Mouse (Mus musculus) c-Kit-positive CD71-positive TER-119-positive erythroid progenitor cells, embryonic 14.5 days (primary cell): ENCODE measurements around the gene Lmln.
A peak's percentile ranks its signal among the peaks of the same experiment; 100 is the strongest.
"Not testable (repeated sequence)": the region's sequence is repeated elsewhere in the genome, so short reads cannot be mapped to it uniquely, and the experiment has no call there.

ENCODE experiments used
- DNase-seq: peaks from one replicate; pipeline ENCODE4 v3.0.0-alpha.2; 2013; ENCODE audit warnings: low spot score

Lmln gene

DNA sequence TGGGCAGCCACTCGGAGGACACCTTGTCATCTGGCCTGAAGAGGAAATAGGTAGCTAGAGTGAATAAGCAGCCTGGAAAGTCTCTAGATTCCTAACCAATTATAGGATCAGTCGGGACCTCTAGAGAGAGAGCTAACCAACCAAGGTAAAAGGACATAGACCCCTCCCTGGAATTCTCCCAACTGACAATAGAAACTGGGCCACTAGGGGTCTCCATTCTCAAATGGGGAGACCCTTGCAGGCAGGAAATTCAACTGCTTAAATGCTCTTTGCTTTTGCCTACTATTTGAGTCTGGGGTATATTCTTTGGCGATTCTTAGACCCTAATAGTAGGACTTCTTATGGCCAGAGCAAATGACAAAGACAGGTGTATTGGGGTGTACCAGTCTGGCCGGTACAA is 72.8 kb downstream of the Lmln start:
- DNase-seq: no peak

DNA sequence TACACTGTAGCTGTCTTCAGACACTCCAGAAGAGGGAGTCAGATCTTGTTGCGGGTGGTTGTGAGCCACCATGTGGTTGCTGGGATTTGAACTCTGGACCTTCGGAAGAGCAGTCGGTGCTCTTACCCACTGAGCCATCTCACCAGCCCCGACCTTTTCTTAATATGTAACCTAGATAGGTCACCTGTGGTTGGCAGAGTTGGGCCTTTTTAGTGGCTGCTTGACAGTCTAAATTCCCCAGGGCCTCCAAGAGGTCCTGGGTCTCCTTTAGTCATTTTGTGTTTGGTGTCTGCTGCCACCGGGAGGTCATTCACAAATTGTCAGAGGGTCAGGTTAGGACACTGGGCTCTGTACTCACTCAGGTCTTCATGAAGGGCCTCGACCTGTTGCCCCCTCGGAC is 76.7 kb downstream of the Lmln start:
- DNase-seq: not testable (repeated sequence)

DNA sequence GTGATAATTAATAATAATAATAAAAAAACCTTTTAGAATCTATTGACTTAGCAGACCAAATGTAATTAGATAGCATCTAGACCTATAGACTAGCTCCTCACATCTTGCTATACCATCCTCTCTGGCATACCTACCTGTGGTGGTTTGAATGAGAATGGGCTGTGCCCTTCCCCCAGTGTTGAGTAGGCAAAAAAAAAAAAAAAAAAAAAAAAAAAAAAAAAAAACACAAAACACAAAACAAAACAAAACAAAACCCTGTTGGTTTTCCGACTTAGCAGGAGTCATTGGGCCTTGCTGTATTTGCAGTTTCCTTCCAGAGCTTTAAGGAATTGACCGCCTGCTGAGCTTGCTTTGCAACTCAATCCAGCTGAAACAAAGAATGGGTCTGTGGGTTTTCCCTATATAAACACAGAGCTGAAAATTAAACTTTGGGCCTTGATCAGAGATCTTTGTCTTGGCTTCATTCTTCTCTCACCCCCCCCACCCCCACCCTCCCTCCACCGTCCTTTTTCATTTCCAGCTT is 79.5 kb downstream of the Lmln start:
- no peak for DNase-seq

DNA sequence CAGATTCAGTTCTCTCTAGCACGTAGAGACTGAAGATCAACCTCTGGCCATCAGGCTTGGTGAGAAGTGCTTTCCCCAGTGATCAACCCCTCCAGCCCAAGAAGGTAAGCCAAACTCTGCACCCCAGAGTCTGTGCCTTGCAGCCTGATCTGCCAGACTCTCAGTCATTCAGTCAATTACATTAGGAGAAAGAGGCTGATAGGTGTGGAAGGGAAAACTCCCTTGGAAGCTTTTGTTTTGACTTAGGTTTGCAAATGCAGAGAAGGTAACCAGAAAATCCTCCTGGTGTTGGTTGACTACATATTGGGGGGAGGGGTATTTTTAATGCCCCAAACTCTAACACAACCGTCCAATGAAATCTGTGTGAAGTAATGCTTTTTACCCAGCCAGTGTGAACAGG is 81.1 kb downstream of the Lmln start:
- no peak for DNase-seq

DNA sequence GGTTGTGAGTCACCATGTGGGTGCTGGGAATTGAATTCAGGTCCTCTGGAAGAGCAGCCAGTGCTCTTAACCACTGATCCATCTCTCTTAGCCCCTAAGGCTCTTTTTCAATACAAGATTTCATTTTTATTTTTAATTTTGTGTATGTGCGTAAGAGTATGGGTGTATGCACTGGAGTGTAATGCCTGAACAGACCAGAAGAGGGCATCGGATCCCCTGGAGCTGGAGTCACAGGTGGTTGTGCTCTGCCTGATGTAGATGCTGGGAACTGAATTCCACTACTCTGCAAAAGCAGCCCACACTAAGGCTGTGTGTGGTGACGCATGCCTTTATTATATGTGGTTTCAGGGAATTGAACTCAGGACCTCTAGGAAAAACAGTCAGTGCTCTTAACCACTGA is 83.9 kb downstream of the Lmln start:
- no peak for DNase-seq

DNA sequence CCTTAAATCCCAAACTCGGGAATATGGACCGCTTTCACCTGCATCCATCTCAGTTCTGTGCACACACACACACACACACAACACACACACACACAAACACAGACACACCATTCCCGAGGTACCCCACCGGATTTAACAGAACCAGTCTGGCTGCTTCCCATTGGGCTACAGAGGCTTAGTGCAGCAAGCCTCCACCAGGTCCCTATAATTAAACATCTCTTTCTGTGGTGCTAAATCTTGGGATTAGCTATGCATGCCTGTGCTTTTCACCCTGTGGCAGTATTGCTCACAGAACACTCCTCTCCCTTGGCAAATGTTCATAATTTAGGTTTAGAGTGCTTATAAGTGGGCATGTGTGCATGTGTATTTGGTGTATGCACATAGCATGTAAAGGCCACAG is 85.8 kb downstream of the Lmln start:
- no peak for DNase-seq

DNA sequence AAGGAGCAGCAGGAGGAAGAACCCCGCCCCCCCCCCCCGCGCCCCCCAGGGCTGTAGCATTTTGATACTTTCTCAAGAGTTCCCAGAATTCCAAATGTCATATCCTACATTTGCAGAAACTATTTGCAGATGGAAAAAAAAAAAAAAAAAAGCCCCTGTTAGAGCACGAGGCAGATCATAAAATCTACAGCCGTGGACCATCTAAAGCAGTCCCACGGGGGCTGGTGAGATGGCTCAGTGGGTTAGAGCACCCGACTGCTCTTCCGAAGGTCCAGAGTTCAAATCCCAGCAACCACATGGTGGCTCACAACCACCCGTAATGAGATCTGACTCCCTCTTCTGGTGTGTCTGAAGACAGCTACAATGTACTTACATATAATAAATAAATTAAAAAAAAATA is 88.6 kb downstream of the Lmln start:
- DNase-seq: not testable (repeated sequence)

DNA sequence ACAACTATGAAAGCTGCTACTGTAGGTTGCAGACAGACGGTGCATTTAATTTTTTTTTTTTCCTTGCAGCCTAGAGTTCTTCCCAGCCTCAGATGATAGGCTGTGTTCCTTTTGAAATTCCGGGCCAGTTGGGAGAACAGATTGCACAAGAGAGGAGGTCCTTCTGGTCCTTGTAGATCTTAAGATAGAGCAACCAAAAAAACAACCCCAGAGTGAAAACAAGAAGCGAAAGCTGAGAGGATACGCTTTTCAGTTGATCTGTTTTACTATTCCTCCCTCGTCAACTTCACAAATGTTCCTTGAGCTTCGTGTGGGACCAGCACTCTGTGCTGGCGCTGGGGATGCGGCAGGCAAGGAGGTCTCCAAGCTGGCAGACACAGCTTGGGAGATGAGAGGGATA is 89.2 kb downstream of the Lmln start:
- DNase-seq: no peak

DNA sequence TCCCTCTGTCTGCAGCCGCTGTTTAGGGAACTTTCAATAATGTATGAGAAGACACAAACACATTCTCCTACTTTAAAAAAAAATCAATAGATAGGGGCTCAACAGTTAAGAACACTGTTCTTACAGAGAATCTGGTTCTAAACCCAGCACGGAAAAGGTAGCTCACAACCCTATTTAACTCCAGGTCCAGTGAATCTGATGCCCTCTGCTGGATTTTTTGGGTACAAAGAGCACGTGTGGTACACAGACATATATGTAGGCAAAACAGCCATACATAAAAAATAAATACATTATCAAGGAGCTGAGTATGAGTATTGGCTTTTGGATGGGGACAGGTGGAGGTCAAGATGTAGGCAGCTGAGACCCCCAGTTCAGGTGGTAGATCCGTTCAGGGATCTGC is 92.7 kb downstream of the Lmln start:
- DNase-seq: peak; percentile 20

DNA sequence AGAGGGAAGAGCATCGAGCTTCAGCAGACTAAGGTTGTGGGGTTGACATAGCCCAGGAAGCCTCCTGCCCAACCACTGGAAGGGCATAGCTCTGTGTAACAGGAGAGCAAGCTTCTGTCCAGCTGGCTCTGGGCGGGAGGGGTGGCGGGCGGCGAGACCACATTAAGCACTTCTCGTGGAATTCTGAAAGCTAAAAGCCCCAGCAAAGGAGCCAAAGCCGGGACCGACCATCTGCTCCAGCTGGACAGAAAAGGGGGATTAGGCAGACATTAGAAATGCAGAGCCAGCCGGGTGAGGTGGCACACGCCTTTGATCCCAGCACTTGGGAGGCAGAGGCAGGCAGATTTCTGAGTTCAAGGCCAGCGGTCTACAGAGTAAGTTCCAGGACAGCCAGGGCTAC is 95.7 kb downstream of the Lmln start:
- DNase-seq: no peak

DNA sequence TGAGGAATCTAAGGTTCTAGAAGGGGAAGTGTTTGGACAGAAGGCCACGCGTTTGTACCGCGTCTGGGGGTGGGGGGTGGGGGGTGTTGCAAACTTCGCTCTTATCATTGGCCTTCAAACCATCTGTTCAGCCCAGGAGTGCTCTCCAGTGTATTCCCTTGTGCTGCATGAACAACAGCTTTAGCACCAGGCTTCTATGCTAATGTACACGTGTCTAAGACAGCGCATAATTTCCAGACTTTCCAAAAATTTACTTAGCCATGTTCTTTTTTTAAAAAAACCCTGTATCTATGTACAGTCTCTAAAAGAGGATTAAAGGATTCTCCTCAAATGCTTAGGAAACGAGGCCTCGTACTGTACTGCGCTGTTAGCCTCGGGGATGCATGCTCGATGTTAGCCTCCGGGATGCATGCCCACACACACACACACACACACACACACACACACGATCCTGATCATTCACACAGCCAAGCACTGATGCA is 96.3 kb downstream of the Lmln start:
- no peak for DNase-seq

DNA sequence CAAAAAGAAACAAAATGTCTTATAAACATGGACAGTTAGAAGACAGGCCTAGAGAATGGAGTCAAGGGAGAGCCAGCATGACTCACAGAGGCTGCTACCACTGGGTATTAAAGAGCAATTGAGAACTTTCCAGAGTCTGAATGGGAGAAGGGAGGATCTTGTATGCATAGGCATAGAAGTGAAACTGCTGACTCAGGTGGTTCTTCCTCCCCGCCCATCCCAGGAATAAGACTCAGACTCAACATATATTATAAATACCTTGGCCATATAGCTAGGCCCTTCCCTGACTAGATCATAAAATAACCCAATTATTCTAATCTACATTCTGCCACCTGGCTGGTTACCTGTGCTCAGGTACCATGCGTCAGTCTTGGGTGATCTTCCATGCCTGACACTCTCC is 97.0 kb downstream of the Lmln start:
- no peak for DNase-seq

DNA sequence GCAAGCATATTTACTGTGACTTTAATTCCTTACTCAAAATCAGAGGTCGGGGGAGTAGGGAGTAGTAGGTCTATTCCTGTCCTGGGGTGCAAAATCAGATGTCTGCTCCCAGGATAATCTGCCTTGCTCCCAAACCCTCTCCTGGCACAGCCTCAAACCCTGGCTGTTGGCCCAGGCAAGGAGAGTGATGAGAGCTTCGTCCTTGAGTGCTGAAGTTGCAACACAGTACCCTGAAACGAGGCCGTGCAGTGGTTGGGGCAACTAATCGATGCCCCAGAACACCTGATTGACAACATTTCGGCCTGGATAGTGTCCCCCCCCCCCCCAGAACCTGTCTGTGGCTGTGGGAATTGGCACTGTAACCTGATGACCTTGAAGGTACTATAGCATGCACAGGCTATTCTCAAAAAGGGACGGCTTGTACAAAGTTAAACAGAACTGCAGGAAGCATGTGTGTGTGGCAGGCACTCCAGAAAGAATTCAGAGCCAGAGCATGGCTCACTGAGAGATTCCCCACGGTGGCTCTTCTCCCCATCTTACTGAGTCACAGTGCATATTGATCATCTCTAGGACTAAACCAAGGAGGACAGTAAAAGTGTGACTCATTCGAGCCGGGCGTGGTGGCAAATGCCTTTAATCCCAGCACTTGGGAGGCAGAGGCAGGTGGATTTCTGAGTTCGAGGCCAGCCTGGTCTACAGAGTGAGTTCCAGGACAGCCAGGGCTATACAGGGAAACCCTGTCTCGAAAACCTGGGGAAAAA is 101.2 kb downstream of the Lmln start:
- no peak for DNase-seq

DNA sequence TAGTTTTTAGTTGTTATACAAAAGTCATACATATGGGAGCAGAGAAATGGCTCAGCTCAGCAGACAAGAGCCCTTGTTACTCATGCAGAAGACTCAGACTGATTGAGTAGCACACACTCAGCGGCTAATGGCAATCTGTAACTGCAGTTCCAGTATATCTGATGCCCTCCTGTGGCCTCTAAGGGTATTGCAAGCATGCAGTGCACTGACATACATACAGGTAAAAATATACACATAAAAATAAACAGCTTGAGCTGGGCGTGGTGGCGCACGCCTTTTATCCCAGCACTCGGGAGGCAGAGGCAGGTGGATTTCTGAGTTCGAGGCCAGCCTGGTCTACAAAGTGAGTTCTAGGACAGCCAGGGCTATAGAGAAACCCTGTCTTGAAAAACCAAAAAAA is 104.0 kb downstream of the Lmln start:
- DNase-seq: peak; percentile 62

DNA sequence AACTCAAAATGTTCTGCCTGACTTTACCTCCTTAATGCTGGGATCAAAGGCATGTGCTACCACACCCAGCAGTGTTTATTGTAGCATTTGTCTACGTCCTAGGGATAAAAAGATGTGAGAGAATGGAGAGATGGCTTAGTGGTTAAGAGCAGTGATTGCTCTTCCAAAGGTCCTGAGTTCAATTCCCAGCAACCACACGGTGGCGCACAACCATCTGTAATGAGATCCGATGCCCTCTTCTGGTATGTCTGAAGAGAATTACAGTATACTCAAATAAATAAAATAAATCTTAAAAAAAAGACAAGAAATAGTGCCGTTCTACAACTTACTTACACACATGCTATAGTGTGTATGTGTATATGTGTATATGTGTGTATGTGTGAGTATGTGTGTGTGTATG is 105.2 kb downstream of the Lmln start:
- DNase-seq: no peak

DNA sequence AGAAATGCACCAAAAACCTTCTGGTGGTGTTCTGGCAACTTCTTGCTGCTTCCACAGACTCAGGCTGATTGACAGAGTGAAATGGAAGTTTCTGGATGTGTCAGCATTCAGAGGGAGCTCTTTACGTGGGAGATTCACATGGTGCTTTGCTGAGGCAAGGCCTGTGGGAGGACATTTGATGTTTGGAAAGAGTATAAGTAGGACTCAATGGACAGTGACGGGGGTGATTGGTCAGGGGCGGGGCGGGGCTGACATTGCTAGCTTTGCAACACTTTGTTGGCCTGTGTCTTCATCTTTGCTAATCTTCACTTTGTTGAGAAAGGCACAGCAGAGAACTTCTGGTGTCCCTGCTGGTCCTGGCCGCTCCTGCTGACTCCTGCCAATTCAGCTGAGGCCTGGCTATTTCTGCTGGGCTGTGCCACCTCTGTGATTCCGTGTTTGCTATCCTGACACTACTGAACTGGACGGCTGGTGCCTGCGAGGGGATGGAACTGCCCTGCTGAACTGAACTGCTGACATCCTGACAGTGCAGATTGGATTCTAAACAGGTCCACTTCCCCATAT is 107.2 kb downstream of the Lmln start:
- no peak for DNase-seq

DNA sequence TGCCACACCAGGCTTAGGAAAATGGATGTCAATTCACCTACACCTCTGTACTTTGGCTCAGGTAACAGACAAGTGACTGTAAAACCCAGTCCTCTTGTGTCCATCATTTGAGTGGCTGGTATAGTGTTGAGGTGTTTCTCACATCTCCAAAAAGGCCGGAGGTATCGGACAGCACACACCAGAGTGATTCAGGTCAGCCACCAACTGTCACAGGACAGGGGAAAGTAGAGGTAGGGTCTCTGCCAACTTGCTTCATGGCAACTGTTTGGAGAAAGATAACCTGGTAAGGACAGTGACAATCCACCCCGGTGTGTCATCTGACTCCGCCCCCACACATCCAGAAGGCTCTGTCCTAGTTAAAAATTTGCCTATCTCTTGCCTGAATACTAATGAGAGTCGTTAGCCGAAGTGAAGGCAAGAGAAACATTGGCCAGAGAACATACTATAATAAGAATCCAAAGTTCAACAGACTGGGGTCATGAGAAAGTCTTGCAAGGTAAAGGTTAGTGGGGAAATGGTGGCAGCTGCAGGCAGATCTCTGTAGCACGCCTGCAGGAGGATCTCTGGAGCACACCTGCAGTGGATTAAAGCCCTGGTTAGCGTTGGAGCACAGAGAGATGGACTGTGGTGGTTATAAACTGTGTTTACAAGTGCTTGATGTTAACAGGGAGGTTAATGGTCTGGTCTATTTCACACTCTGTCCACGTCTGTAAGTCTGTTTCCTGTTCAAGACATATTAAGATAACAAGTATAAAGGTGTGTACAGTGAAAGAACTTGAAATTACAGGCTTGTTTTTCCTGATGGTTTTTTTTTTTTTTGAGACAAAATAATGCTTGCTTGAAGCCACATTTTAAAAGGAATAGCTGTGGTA is 108.6 kb downstream of the Lmln start:
- no peak for DNase-seq

DNA sequence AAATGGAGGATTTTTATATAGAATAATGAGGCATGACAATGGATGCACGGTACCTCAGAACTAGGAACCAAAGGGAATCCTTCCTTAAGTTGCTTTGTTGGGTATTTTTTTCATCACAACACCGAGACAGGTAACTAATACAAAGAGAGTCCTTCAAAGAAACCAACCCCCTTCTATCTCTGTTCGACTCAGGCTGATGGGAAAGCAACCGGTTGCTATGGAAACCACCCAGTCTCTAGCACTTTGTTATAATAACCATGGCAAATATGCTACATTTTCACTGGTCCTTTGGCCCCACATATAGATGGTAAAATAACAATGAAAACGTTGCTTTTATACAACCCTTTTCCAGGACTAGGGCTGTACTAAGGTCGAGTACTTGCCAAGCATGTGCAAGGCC is 109.5 kb downstream of the Lmln start:
- DNase-seq: no peak

DNA sequence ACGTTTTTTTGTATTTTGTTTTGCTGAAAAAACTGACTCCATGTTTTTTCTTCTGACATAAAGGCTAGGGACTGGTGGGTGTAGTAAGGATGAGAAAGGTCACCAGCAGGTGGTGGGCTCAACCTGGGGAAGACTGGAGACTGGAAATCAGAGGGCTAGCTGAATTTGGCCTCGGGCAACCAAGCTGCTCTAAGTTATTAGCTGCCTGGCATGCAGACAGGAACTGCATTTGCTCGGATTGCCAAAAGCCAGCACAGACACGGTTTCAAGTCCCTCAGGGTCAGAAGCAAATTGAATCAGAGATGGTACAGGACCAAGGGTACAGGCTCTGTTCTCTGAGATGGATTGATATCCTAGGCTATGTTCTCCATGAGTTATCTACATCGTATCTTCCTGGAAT is 110.8 kb downstream of the Lmln start:
- DNase-seq: no peak

DNA sequence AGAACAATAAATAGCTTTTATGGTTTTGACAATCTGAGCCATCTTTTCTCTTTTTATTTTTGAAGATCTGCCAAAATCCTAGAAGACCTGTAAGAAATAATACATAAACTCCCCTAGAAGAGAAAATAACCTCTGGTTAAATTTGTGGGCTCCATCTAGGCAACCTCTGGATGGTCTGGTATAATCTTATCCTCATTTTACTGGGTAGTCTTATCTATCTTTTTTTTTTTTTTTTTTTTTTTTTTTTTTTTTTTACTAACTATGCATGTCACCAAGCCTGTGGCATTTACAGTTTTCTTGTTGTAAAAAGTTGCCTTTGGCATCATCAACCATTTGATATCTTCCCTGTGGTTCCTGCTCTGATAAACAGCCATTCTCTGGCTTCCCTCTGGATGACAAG is 112.4 kb downstream of the Lmln start:
- DNase-seq: no peak

DNA sequence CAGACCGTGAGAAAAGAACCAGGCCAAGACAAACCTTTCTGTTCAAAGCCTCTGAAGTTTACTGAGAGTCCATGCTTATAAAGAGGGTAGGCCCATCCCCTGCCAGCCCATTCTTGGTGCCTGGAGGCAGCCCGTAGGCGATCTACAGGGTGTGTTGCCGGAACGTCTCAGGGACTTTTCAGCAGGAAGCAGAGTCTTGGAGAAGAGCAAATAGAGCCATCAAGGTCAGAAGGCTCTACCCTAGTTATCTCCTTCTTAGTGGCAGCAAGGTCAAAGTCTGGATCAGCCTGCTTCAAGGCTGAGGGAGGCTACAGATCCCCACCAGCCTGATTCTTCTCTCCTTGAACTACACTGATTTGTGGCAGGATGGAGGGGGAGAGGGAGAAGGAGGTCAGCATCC is 114.5 kb downstream of the Lmln start:
- not testable (repeated sequence) for DNase-seq
